Comparison of ENCODE assay signal across 29 mouse cellular contexts in genomic region chr4:129117720-129118510, GRCm38 (mm10). TPM values are rescaled to one million over a fixed set of nuclear protein-coding genes. Genes with fewer than 3 reads are reported as not detected.
"Had no signal": no experiment of that assay in that cellular context is flagged by ENCODE, and none has a peak within 500 bp of the region (broad histone marks: within the 10 kb centered on the region; RNA-seq: fewer than 3 reads in every experiment).

No protein-coding gene starts in this region.

- DNase-seq: kidney, adult 8-10 months; kidney, postnatal 10 days; kidney, postnatal 36 days; left cerebral cortex, postnatal 4 days; liver, postnatal 0 days; lung, embryonic 14.5 days; retina, postnatal 1 day; right cerebral cortex, postnatal 25 days; spleen, adult 18-20 months; thymus, adult 18-20 months; thymus, postnatal 36 days had no signal

- H3K4me2 ChIP-seq: kidney, embryonic 15.5 days; limb, embryonic 12.5 days; limb, embryonic 15.5 days; liver, embryonic 11.5 days; lung, embryonic 14.5 days; midbrain, embryonic 12.5 days; midbrain, embryonic 15.5 days; neural tube, embryonic 13.5 days; stomach, embryonic 15.5 days had no signal

- H3K9ac ChIP-seq: kidney, embryonic 15.5 days; limb, embryonic 12.5 days; limb, embryonic 15.5 days; liver, embryonic 14.5 days; liver, postnatal 0 days; lung, embryonic 14.5 days; midbrain, embryonic 12.5 days; midbrain, embryonic 15.5 days; neural tube, embryonic 13.5 days; stomach, embryonic 15.5 days had no signal

- ATAC-seq: liver, postnatal 0 days; lung, postnatal 0 days; midbrain, embryonic 15.5 days had no signal

- H3K9me3 ChIP-seq: kidney, embryonic 15.5 days; limb, embryonic 15.5 days; midbrain, embryonic 12.5 days; midbrain, embryonic 15.5 days; neural tube, embryonic 13.5 days; stomach, embryonic 15.5 days had no signal

- H3K36me3 ChIP-seq: kidney, embryonic 15.5 days; limb, embryonic 12.5 days; limb, embryonic 15.5 days; midbrain, embryonic 12.5 days; midbrain, embryonic 15.5 days; neural tube, embryonic 13.5 days; stomach, embryonic 15.5 days had no signal

- H3K4me3 ChIP-seq: kidney, embryonic 15.5 days; limb, embryonic 12.5 days; limb, embryonic 15.5 days; midbrain, embryonic 12.5 days; midbrain, embryonic 15.5 days; myocyte; neural tube, embryonic 13.5 days; stomach, embryonic 15.5 days had no signal

- H3K27ac ChIP-seq: kidney, embryonic 15.5 days; limb, embryonic 12.5 days; limb, embryonic 15.5 days; liver, embryonic 14.5 days; macrophage; midbrain, embryonic 12.5 days; midbrain, embryonic 15.5 days; neural tube, embryonic 13.5 days; stomach, embryonic 15.5 days had no signal

RNA-seq across cellular contexts. Expression of gene Hpca, which starts 3.9 kb away (rescaled TPM):
- total RNA-seq: megakaryocyte, adult 5-6 weeks; monocyte, adult 5-6 weeks; neutrophil, adult 5-6 weeks had no signal
- polyA plus RNA-seq: macrophage had no signal

RNA-seq across cellular contexts. Expression of gene Tmem54, which starts 12.6 kb away (rescaled TPM):
- total RNA-seq: layer of hippocampus, postnatal 25 days; left cerebral cortex, adult 18-20 months; left cerebral cortex, postnatal 14 days; left cerebral cortex, postnatal 4 days; megakaryocyte, adult 5-6 weeks; monocyte, adult 5-6 weeks; neutrophil, adult 5-6 weeks had no signal
- polyA plus RNA-seq: macrophage; midbrain, embryonic 15.5 days; neural tube, embryonic 13.5 days had no signal

RNA-seq across cellular contexts. Expression of gene Fndc5, which starts 18.9 kb away (rescaled TPM):
- total RNA-seq: monocyte, adult 5-6 weeks; neutrophil, adult 5-6 weeks had no signal
- polyA plus RNA-seq: macrophage had no signal
